Mouse (Mus musculus) embryonic fibroblast, embryonic 13.5 days (primary cell): Measurements from ENCODE around the gene Hsph1.

ENCODE experiments used
- CTCF ChIP-seq: IDR thresholded peaks from 2 replicates; pipeline ENCODE4 v1.5.1; 2011; ENCODE audit warnings: mild to moderate bottlenecking, control low read depth, low read length, moderate library complexity, borderline replicate concordance; ENCODE audit not compliant: insufficient read depth
- POLR2A ChIP-seq: IDR thresholded peaks from 2 replicates; pipeline ENCODE4 v1.6.1; 2011; ENCODE audit warnings: low read depth, mild to moderate bottlenecking, control low read depth, low read length, moderate library complexity

DNA sequence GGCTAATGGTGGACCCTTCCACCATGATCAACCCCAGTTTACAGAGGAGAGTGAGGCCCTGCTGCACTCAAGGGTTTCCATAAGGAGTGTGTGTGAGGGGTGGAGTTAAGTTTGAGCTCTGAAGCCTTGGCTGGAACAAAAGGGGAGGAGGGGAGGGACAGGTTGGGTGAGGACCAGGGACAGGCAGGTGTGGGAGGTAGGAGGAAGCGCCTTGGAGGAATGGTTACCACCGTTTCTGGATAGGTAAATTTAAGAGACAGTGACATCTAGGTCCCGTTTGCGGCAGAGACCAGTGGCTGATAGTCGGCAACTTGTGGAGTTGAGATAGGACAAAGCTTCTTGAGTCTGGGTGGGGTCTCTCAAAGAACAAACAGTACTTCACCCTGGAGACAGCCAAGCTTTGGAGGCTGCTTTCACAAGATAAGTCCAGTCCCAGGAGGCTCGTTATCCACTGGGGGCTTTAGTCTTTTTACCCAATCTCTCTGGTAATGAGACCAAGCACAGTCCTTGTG lies 12.8 kb upstream of the Hsph1 start:
- no peak for TF ChIP-seq POLR2A
- TF ChIP-seq CTCF, result no peak
